Mouse (Mus musculus) CH12.LX (cell line): ENCODE measurements around the gene Mark4. TPM values are rescaled to one million over a fixed set of nuclear protein-coding genes. Genes with fewer than 3 reads are reported as not detected.

Source experiments
- DNase-seq: peaks from one replicate; pipeline ENCODE4 v3.0.0-alpha.2; 2013; ENCODE audit errors: extremely low read depth
- H3K27ac ChIP-seq: 2 replicates; pipeline ENCODE4 v1.5.1; 2012; ENCODE audit warnings: low read depth, mild to moderate bottlenecking, control low read depth, moderate library complexity; ENCODE audit not compliant: insufficient read depth
- H3K27me3 ChIP-seq: replicated peaks from 2 replicates; pipeline ENCODE3; 2012; ENCODE audit warnings: inconsistent platforms
- H3K36me3 ChIP-seq, 2 experiments: replicated peaks in 1 of 2; 2 replicates each; pipeline versions ENCODE3 to v1.6.1; 2012; ENCODE audit warnings: inconsistent platforms in 1 of 2, low read length in 1 of 2, mild to moderate bottlenecking in 1 of 2, mixed read lengths in 1 of 2, moderate library complexity in 1 of 2; ENCODE audit not compliant: control insufficient read depth in 1 of 2, insufficient read depth in 1 of 2
- H3K4me1 ChIP-seq, 2 experiments: 2 replicates each; pipeline ENCODE4 v1.6.1; 2012; ENCODE audit warnings: inconsistent platforms in 1 of 2, moderate library complexity in 1 of 2; ENCODE audit not compliant: insufficient read depth in 2 of 2, control insufficient read depth in 1 of 2
- H3K4me2 ChIP-seq: 2 replicates; pipeline ENCODE4 v1.6.1; 2012; ENCODE audit warnings: low read depth, mild to moderate bottlenecking, control low read depth; ENCODE audit not compliant: poor library complexity, insufficient read depth, severe bottlenecking
- H3K4me3 ChIP-seq, 3 experiments: fragments of 150-350 bp in 1 of 3; sonication (generic) in 1 of 3; replicated peaks in 1 of 3; 2 replicates each; pipeline versions ENCODE3 to v1.5.1; 2011 to 2012; ENCODE audit warnings: low read depth in 2 of 3, low read length in 2 of 3, mild to moderate bottlenecking in 2 of 3, moderate library complexity in 2 of 3, control low read depth in 1 of 3, improper control_type of control experiment in 1 of 3, inconsistent platforms in 1 of 3, mixed read lengths in 1 of 3; ENCODE audit not compliant: poor library complexity in 1 of 3
- H3K79me2 ChIP-seq: replicated peaks from 2 replicates; pipeline ENCODE4 v1.6.1; 2012; ENCODE audit warnings: mild to moderate bottlenecking, moderate library complexity; ENCODE audit not compliant: control insufficient read depth, poor library complexity, insufficient read depth, severe bottlenecking; ENCODE audit errors: extremely low read depth
- H3K9ac ChIP-seq: 2 replicates; pipeline ENCODE4 v1.6.1; 2012; ENCODE audit warnings: low read depth, mild to moderate bottlenecking, control low read depth, moderate library complexity; ENCODE audit not compliant: insufficient read depth
- H3K9me3 ChIP-seq: replicated peaks from 2 replicates; pipeline ENCODE3; 2012; ENCODE audit warnings: low read length, inconsistent platforms, mixed read lengths
- BHLHE40 ChIP-seq: IDR thresholded peaks from 2 replicates; pipeline ENCODE4 v1.6.1; 2011; ENCODE audit warnings: mild to moderate bottlenecking, low read depth, low read length, improper control_type of control experiment
- CHD1 ChIP-seq: IDR thresholded peaks from 2 replicates; pipeline ENCODE4 v1.6.1; 2012; ENCODE audit warnings: low read depth, low read length, improper control_type of control experiment, inconsistent platforms
- CHD2 ChIP-seq: IDR thresholded peaks from 2 replicates; pipeline ENCODE4 v1.6.1; 2011; ENCODE audit warnings: low read length, improper control_type of control experiment
- EP300 ChIP-seq: IDR thresholded peaks from 2 replicates; pipeline ENCODE4 v1.6.1; 2011; ENCODE audit warnings: low read length, improper control_type of control experiment
- IRF4 ChIP-seq: IDR thresholded peaks from 2 replicates; pipeline ENCODE4 v1.6.1; 2014; ENCODE audit warnings: low read depth, mild to moderate bottlenecking, inconsistent platforms, low read length, improper control_type of control experiment
- JUND ChIP-seq: conservative IDR thresholded peaks from 2 replicates; pipeline ENCODE4 v1.6.1; 2011; ENCODE audit warnings: low read depth, low read length, improper control_type of control experiment
- KAT2A ChIP-seq: IDR thresholded peaks from 2 replicates; pipeline ENCODE4 v1.6.1; 2012; ENCODE audit warnings: low read length, improper control_type of control experiment, inconsistent platforms; ENCODE audit not compliant: insufficient replicate concordance
- MAFK ChIP-seq: IDR thresholded peaks from 2 replicates; pipeline ENCODE4 v1.6.1; 2011; ENCODE audit warnings: low read length, improper control_type of control experiment; ENCODE audit not compliant: insufficient replicate concordance
- MXI1 ChIP-seq: IDR thresholded peaks from 2 replicates; pipeline ENCODE4 v1.6.1; 2011; ENCODE audit warnings: mild to moderate bottlenecking, low read depth, low read length, improper control_type of control experiment
- MYC ChIP-seq: IDR thresholded peaks from 2 replicates; pipeline ENCODE4 v1.6.1; 2011; ENCODE audit warnings: low read depth, mild to moderate bottlenecking, improper control_type of control experiment, low read length
- NELFE ChIP-seq: IDR thresholded peaks from 2 replicates; pipeline ENCODE4 v1.6.1; 2011; ENCODE audit warnings: low read depth, low read length, improper control_type of control experiment
- POLR2A ChIP-seq: IDR thresholded peaks from 2 replicates; pipeline ENCODE4 v1.6.1; 2011; ENCODE audit warnings: low read depth, mild to moderate bottlenecking, improper control_type of control experiment, low read length
- POLR2AphosphoS2 ChIP-seq: IDR thresholded peaks from 2 replicates; pipeline ENCODE4 v1.6.1; 2011; ENCODE audit warnings: low read depth, low read length, improper control_type of control experiment
- SMC3 ChIP-seq: IDR thresholded peaks from 2 replicates; pipeline ENCODE4 v1.6.1; 2011; ENCODE audit warnings: low read depth, low read length, improper control_type of control experiment
- TBP ChIP-seq: conservative IDR thresholded peaks from 2 replicates; pipeline ENCODE4 v1.6.1; 2011; ENCODE audit warnings: low read depth, low read length, improper control_type of control experiment
- TCF12 ChIP-seq: IDR thresholded peaks from 2 replicates; pipeline ENCODE4 v1.6.1; 2014; ENCODE audit warnings: low read depth, mild to moderate bottlenecking, inconsistent platforms, low read length, improper control_type of control experiment
- UBTF ChIP-seq: IDR thresholded peaks from 2 replicates; pipeline ENCODE4 v1.6.1; 2012; ENCODE audit warnings: low read depth, mild to moderate bottlenecking, inconsistent platforms, low read length, improper control_type of control experiment, moderate library complexity
- ZKSCAN1 ChIP-seq: IDR thresholded peaks from 2 replicates; pipeline ENCODE4 v1.6.1; 2012; ENCODE audit warnings: low read depth, inconsistent platforms, low read length, improper control_type of control experiment, borderline replicate concordance
- ZMIZ1 ChIP-seq: IDR thresholded peaks from 2 replicates; pipeline ENCODE4 v1.6.1; 2012; ENCODE audit warnings: low read depth, mild to moderate bottlenecking, inconsistent platforms, low read length, improper control_type of control experiment
- dilution Hi-C: fragments of 300-500 bp; cut with MboI; formaldehyde crosslinking; loops from 2 replicates; pipeline ENCODE4 v1.14.3; 2020; ENCODE audit warnings: low sequenced_read_pairs; ENCODE audit not compliant: extremely low pct_unique_long_range_greater_than_20kb, extremely low pct_ligation_motif_present
- in situ Hi-C: fragments of 300-500 bp; cut with MboI; formaldehyde crosslinking; loops from 3 replicates; pipeline ENCODE4 v1.14.3; 2019; ENCODE audit warnings: low sequenced_read_pairs, low pct_ligation_motif_present, low pct_unique_long_range_greater_than_20kb, mixed read lengths
- polyA plus RNA-seq: library from polyadenylated mRNA; unstranded; fragments of >175 nt; gene quantifications from 2 replicates; pipeline ENCODE4 v1.2.1, GENCODE M21; 2012; ENCODE audit warnings: low read depth; ENCODE audit not compliant: insufficient read length
- total RNA-seq, 2 experiments: library from RNA; depleted of rRNA; stranded (reverse); fragments of 300-350 nt in 1 of 2; fragments of >200 nt in 1 of 2; gene quantifications; 2 replicates each; pipeline ENCODE4 v1.2.3; 2012 to 2014

The Mark4 gene
- total RNA-seq (2012; rRNA removed): 5.2 and 7.3 TPM in 2 replicates
- 1.7 and 1.9 TPM in 2 replicates for total RNA-seq (2014; rRNA removed)
- polyA plus RNA-seq: 9.6 and 11.9 TPM in 2 replicates

GRCm38 (mm10) chr7:19458591-19459111 is at the start of gene Mark4:
Mark4 (minus strand) TSS chr7:19458821.
- peaks cover 14% of the 10 kb centered on the region for H3K27me3 ChIP-seq
- dilution Hi-C loops: no loop called here
- no peak within 1 kb of the TSS for H3K27ac ChIP-seq
- in situ Hi-C loops: no loop called here
- peak within 1 kb of the TSS; percentile 97 for H3K4me2 ChIP-seq
- peaks cover 5 to 27% of the 10 kb centered on the region in 2 experiments for H3K4me1 ChIP-seq
- H3K36me3 ChIP-seq: peaks cover 0 to 22% of the 10 kb centered on the region in 2 experiments
- peaks cover 4% of the 10 kb centered on the region; the same call in 1 of the 2 replicates for H3K79me2 ChIP-seq
- peak within 1 kb of the TSS; percentile 71 to 88 (median 78) for H3K4me3 ChIP-seq
- TF ChIP-seq ZMIZ1: peak; percentile 57; the same call in 1 of the 2 replicates
- 0 out of 2 replicates have a peak, but pooled peaks have one; percentile 12 for TF ChIP-seq TCF12
- TF ChIP-seq MXI1: peak; percentile 30; the same call in 1 of the 2 replicates
- no peak for TF ChIP-seq TBP
- TF ChIP-seq CHD1: no peak
- 0 out of 2 replicates have a peak, but pooled peaks have one; percentile 53 for TF ChIP-seq NELFE
- peak; percentile 79 for TF ChIP-seq POLR2A
- TF ChIP-seq KAT2A: no peak
- no peak for TF ChIP-seq IRF4
- no peak for TF ChIP-seq CHD2
- DNase-seq: peak; percentile 69
- no peaks in the 10 kb centered on the region for H3K9me3 ChIP-seq
- peak within 1 kb of the TSS; percentile 89 for H3K9ac ChIP-seq

- peaks cover 15 to 32% of the 10 kb centered on the region in 2 experiments for H3K4me1 ChIP-seq
- dilution Hi-C loops: no loop called here
- peak overlapping the region; percentile 90 to 98 (median 91) for H3K4me3 ChIP-seq
- H3K27me3 ChIP-seq: no peaks in the 10 kb centered on the region
- TF ChIP-seq SMC3 (no peak), IRF4 (no peak), MYC (no peak), POLR2A (no peak), TBP (no peak), ZKSCAN1 (no peak), MAFK (no peak), JUND (no peak), BHLHE40 (no peak), MXI1 (no peak), KAT2A (no peak), UBTF (no peak), EP300 (no peak), POLR2AphosphoS2 (no peak)
- TF ChIP-seq, all 38 proteins: peak for 0
- in situ Hi-C loops: loop anchor here (5.0 to 10.0 kb wide), 3 partner anchors 35 to 367 kb away; partner anchors contain the start of genes Gemin7 and Zfp296
- Histone ChIP-seq H3K4me2 (peak overlapping the region; percentile 67), H3K36me3 (peaks cover 0 to 21% of the 10 kb centered on the region in 2 experiments), H3K9me3 (peaks cover 2% of the 10 kb centered on the region), H3K9ac (peak overlapping the region; percentile 79), H3K27ac (no peak overlapping the region), H3K79me2 (peaks cover 14% of the 10 kb centered on the region)
- no peak for DNase-seq
These were observed 49.0 kb upstream of the Mark4 start for GRCm38 (mm10) chr7:19507612-19507981.
